Mouse (Mus musculus) WW6 (cell line): ENCODE data around the gene Rassf5.

Source experiments
- DNase-seq: peaks from one replicate; pipeline ENCODE4 v3.0.0-alpha.2; 2013; ENCODE audit warnings: low read depth, low spot score

Gene Rassf5

GRCm38 (mm10) chr1:131208081-131208480 lies 37.0 kb downstream of the Rassf5 start:
- DNase-seq, result no peak

GRCm38 (mm10) chr1:131207531-131207930 lies 37.5 kb downstream of the Rassf5 start:
- no peak for DNase-seq

DNA sequence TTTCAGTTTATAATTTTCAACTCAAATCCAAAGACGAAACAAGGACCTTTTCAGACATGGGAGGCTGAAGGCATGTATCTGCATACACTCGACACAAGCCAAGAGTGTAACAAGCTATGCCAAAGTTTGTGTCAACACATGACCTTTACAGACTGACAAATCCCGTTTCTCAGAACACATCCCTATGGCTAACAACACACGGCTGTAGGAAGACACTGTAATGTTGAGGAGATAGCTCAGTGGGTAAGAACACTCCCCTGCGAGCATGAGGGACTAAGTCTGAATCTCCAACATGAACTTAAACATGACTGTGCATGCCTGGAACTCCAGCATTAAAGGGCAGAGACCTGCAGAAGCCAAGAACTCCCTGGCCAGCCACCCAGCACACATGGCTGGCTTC lies 38.7 kb downstream of the Rassf5 start:
- DNase-seq, result no peak

DNA sequence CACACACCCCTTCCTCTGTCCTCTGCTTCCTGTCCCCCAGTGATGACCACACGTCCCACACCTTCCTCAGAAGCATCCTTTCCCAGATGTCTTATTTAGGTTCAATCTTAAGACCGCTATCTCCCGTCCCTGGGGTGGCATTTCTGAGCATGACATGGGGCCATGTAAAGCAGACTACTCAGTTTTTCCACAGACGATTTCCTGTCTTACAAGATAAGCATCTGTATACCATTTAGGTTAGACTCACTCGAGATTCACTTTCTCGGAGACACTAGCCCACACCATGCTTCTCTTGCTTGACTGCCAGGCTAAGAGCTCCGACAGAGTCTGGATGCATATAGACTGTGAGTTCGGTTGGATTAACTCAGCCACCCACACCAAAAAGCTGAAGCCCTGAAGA lies 40.6 kb downstream of the Rassf5 start:
- DNase-seq, result no peak

- no peak for DNase-seq
Measured at GRCm38 (mm10) chr1:131201391-131201790, 43.7 kb downstream of the Rassf5 start.

GRCm38 (mm10) chr1:131200588-131200987 lies 44.5 kb downstream of the Rassf5 start:
- DNase-seq, result no peak

DNA sequence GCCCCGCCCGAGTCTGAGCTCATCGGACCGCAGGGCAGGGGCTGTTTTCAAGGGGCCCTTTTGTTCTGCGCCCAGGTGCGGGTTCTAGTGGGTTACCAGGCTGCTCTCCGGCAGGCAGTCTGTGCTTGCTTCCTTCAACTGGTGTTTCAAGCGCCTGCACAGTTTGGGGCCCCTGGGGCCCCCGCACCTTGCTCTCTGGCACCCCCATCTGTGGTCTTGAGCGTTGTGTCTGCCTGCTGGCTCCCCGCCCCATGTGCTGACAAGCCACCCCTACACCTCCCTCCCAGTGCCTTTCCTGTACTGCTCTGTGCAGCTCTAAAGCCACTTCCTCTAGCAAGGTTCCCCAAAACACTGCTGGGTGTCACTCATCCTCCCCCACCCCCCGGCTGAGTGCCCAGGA lies 45.1 kb downstream of the Rassf5 start:
- no peak for DNase-seq

DNA sequence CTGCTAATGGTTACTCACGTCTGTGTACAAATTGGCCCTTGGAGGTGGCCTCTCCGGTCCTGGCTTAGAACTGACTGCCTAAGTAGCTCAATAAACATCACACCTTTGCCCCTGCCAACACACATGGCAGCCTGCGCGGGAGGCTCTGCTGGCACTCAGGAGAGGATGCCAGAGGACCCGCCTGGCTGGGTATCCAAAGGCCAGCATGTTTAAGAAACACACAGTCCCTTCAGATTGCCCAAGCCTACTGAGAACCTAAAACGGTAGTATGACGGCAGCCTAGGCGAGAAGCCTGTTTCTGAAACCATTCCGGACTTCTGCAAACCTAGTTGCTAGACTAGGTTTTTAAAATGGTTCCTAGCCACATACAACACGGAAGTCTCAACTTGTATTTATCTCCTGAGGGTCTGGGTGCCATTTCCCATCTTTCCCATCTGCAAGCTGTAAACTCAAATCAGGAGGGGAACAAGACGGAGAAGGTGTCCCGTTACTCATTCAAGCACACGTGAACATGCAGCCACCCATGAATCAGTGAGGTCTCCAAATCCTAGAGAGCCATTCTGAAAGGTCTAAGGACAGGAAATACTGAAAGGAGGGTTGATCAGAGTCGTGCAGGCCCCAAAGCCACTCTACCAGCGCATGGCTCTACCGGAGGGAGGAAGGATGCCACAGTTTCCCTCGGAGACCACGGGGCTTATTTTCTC lies 45.8 kb downstream of the Rassf5 start:
- DNase-seq, result no peak

DNA sequence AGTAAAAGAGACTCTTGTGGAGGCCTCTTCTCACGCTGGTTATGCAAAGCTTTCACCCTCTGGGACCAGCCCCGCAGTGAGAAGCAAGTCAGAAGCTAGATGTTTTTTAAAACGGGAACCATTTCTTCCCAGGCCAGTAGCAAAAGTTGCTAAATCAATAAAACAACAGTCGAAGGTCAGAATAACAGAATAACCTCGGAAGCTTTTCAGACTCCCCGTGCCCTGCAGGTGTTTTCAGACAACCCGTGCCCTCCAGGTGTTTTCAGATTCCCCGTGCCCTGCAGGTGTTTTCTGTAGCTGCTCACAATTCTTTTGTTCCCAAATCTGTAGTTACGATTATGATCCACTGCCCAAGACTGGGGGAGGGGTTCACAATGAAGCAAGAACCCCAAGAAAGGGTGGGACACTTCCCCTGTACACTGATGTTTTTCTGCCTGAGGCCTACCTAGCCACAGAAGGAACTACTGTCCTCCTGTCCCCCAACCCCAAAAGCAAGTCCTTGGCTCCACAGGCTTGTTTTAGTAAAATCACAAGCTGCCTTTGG lies 46.6 kb downstream of the Rassf5 start:
- DNase-seq, result no peak

DNA sequence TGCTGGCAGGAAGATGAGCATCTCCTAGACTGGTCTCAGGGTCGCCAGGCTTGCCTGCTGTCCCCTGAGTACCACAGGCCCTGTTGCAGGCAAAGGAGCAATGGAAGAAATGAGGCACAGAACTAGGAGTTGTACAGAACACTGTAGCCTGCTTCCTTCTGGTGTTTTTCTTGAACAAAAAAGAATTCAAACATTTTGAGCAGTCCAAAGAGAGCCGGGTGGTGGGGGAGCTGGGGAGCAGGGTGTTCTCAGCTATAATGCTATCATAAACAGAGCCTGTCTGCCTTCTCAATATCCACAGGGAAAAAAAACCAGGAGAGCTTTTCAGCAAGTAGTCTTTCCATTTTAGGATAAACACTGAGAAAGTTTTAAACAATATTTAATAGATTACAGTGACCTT lies 49.0 kb downstream of the Rassf5 start:
- no peak for DNase-seq

GRCm38 (mm10) chr1:131195653-131196052 lies 49.4 kb downstream of the Rassf5 start:
- no peak for DNase-seq

DNA sequence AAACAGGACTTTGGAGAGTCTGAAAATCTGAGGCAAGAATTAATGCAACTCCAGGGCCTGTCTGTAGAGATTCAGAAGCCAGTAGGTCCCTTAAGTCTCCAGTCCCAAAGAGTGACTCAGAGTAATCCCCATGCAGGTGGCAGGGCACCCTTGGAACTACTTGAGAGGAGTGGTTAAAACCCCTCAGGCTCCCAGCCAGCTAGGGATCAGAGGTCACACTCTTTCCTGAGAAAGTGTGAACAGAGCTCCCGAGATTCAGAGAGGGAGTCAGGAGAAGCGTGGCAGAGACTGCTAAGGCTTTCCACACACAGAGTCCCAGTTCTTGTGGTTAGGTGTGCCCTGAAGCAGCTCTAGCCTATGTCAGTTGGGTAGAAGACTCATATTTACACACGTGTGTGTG lies 51.3 kb downstream of the Rassf5 start:
- DNase-seq, result no peak

GRCm38 (mm10) chr1:131188655-131189054 lies 56.4 kb downstream of the Rassf5 start:
- DNase-seq, result no peak

- DNase-seq, result no peak
Measured at GRCm38 (mm10) chr1:131187856-131188255, 57.2 kb downstream of the Rassf5 start.

GRCm38 (mm10) chr1:131186995-131187394 lies 58.1 kb downstream of the Rassf5 start:
- DNase-seq, result no peak

DNA sequence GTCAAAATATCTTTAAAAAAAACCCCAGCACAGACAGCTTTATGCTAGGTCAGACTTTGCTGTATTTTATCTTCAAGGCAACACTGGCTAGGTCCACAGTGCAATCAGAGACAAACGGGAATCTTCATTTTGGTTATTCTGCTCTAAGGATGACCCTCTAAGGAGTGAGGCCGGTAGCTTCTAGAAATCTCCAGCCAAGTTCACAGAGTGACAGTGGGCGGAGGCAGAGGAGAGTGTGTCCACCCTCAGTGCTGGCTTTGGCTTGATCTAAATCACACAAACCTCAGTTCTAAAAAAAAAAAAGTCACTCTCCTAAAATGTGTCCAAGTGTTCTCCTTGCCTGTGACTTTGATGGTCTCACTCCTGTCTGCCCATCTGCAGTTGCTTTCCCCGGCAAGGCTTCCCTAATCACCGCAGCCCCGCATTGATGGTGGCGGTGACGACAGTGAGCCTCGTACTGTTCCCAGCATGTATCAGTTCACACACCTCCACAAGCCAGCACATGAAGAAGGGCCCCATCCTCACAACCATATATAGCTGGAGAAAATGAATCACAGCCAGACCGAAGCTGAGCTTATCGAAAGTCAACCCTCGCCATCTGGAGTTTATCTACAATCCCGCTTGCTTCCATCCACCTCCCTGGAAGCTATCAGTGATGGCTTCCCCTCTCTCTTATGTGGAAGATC lies 59.1 kb downstream of the Rassf5 start:
- no peak for DNase-seq

GRCm38 (mm10) chr1:131184956-131185660 lies 60.0 kb downstream of the Rassf5 start:
- no peak for DNase-seq

GRCm38 (mm10) chr1:131184253-131184955 lies 60.7 kb downstream of the Rassf5 start:
- DNase-seq, result no peak

DNA sequence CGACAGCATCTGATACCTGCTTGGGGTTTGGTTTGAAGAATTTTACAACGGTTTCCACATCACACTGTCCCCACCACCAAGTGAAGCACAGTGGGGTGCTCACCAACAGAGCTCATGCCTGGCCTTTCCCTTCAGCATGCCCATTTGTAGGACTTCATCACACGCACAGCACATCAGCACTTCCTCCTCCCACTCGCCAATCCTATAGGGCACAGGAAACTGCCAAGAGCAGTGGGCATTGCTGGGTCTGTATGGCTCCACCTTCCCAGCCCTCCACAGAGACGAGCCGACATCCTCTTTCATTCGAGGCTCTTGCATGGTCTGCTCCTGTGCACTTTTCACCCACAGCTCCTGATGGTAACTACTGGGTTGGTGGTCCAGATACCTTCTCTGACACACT lies 61.9 kb downstream of the Rassf5 start:
- no peak for DNase-seq

- peak; percentile 58 for DNase-seq
Measured at GRCm38 (mm10) chr1:131181642-131182527, 63.2 kb downstream of the Rassf5 start.

- no peak for DNase-seq
Measured at GRCm38 (mm10) chr1:131180386-131180785, 64.7 kb downstream of the Rassf5 start.
